Comparison of ENCODE assay signal across 11 mouse cellular contexts in the genomic region with DNA sequence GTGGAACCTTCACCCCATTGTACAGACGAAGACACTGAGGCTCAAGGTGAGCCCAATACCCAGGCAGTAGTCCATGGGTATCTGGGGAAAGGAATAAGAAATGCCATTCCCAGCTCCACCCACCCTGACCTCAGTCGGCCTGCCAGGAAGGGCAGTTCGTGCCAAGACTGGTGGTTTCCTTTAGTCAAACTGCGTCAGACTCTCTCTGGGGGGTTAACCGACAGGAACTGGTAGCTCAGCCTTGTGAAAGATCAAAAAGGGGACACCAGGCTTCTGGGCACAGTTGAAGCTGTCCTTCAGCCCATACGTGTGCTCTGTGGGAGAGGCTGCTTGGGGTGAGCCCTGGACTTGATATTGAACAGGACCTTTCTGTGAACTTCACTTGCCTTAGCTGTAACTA. TPM values are rescaled to one million over a fixed set of nuclear protein-coding genes. Genes with fewer than 3 reads are reported as not detected.
DNase-seq lines count a peak whose midpoint lies in the region; ATAC-seq and TF ChIP-seq lines count a peak whose summit lies in the region.
"Had no signal": no experiment of that assay in that cellular context is flagged by ENCODE, and none has a peak within 500 bp of the region (broad histone marks: within the 10 kb centered on the region; RNA-seq: fewer than 3 reads in every experiment).

No protein-coding gene starts in this region.

- no peak for TF ChIP-seq POLR2A in kidney, adult 2 months (IDR thresholded peaks at IDR 0.05; ENCODE audit: low read depth, low read length)

- no peaks in the 10 kb centered on the region for H3K36me3 ChIP-seq in kidney, adult 2 months (ENCODE audit: control insufficient read depth, insufficient read depth, low read length)
- H3K36me3 ChIP-seq in kidney, embryonic 14.5 days (ENCODE audit: control insufficient read depth, insufficient read depth, low read length) = no peaks in the 10 kb centered on the region
- no peaks in the 10 kb centered on the region for H3K36me3 ChIP-seq in forebrain, embryonic 12.5 days (replicated peaks)
- no peaks in the 10 kb centered on the region for H3K36me3 ChIP-seq in forebrain, embryonic 16.5 days (ENCODE audit: control insufficient read depth, insufficient read depth)
- no peaks in the 10 kb centered on the region for H3K36me3 ChIP-seq in forebrain, embryonic 15.5 days
- H3K36me3 ChIP-seq: heart, embryonic 15.5 days; midbrain, embryonic 15.5 days had no signal

- no peak overlapping the region for H3K4me2 ChIP-seq in kidney, embryonic 14.5 days (replicated peaks; ENCODE audit: low read depth, low read length)
- no peak overlapping the region for H3K4me2 ChIP-seq in forebrain, embryonic 12.5 days
- no peak overlapping the region for H3K4me2 ChIP-seq in forebrain, embryonic 16.5 days (ENCODE audit: low read length)
- H3K4me2 ChIP-seq in forebrain, embryonic 15.5 days (replicated peaks) = no peak overlapping the region
- H3K4me2 ChIP-seq: heart, embryonic 15.5 days; liver, embryonic 11.5 days; midbrain, embryonic 15.5 days had no signal

- no peak overlapping the region for H3K27ac ChIP-seq in kidney, adult 2 months (ENCODE audit: insufficient read depth, low read depth, low read length)
- no peak overlapping the region for H3K27ac ChIP-seq in kidney, embryonic 14.5 days (ENCODE audit: low read depth, low read length)
- H3K27ac ChIP-seq in brown adipose tissue, adult 24 weeks (replicated peaks; ENCODE audit: low read depth, low read length) = peak overlapping the region; percentile 57
- no peak overlapping the region for H3K27ac ChIP-seq in forebrain, embryonic 12.5 days
- H3K27ac ChIP-seq in forebrain, embryonic 16.5 days (ENCODE audit: low read length) = no peak overlapping the region
- no peak overlapping the region for H3K27ac ChIP-seq in forebrain, embryonic 15.5 days (replicated peaks)
- H3K27ac ChIP-seq: heart, embryonic 15.5 days; midbrain, embryonic 15.5 days had no signal

- 0 out of 2 replicates have a peak, but pooled peaks cover 11% of the 10 kb centered on the region for H3K4me1 ChIP-seq in kidney, adult 2 months (ENCODE audit: control insufficient read depth, insufficient read depth, low read length)
- no peaks in the 10 kb centered on the region for H3K4me1 ChIP-seq in kidney, embryonic 14.5 days (ENCODE audit: control insufficient read depth, insufficient read depth, low read length)
- peaks cover 23% of the 10 kb centered on the region for H3K4me1 ChIP-seq in brown adipose tissue, adult 24 weeks (ENCODE audit: control insufficient read depth, insufficient read depth, insufficient read length, low read length)
- H3K4me1 ChIP-seq in forebrain, embryonic 12.5 days = peaks cover 13% of the 10 kb centered on the region
- peaks cover 7% of the 10 kb centered on the region for H3K4me1 ChIP-seq in forebrain, embryonic 16.5 days (replicated peaks; ENCODE audit: control insufficient read depth, insufficient read depth, low read length)
- peaks cover 7% of the 10 kb centered on the region; the same call in 1 of the 2 replicates for H3K4me1 ChIP-seq in forebrain, embryonic 15.5 days

- 36% methylated on average over 6 of the region's 6 CpGs for WGBS in kidney, adult 2 months
- WGBS in kidney, embryonic 14.5 days = 65% methylated on average over 6 of the region's 6 CpGs
- 84% methylated on average over 6 of the region's 6 CpGs for WGBS in forebrain, embryonic 12.5 days
- WGBS in forebrain, embryonic 16.5 days = 84% methylated on average over 6 of the region's 6 CpGs
- 84% methylated on average over 6 of the region's 6 CpGs for WGBS in forebrain, embryonic 15.5 days

- TF ChIP-seq CTCF in kidney, adult 2 months (conservative IDR thresholded peaks at IDR 0.05; ENCODE audit: insufficient read depth, insufficient read length, low read depth, low read length) = no peak

- no peak overlapping the region for H3K9ac ChIP-seq in kidney, embryonic 14.5 days (ENCODE audit: low read depth, low read length)
- no peak overlapping the region for H3K9ac ChIP-seq in forebrain, embryonic 12.5 days
- H3K9ac ChIP-seq in forebrain, embryonic 16.5 days (replicated peaks; ENCODE audit: low read depth, low read length) = no peak overlapping the region
- H3K9ac ChIP-seq in forebrain, embryonic 15.5 days (replicated peaks) = no peak overlapping the region
- H3K9ac ChIP-seq: heart, embryonic 15.5 days; midbrain, embryonic 15.5 days had no signal

- no peak for ATAC-seq in kidney, embryonic 14.5 days (ENCODE audit: low FRiP score, low TSS enrichment)
- ATAC-seq in megakaryocyte-erythroid progenitor cell, adult 5-6 weeks (replicated peaks; ENCODE audit: low FRiP score, low TSS enrichment, poor library complexity, severe bottlenecking) = peak; percentile 34
- ATAC-seq in forebrain, embryonic 12.5 days (ENCODE audit: low FRiP score) = no peak
- no peak for ATAC-seq in forebrain, embryonic 16.5 days
- ATAC-seq in forebrain, embryonic 15.5 days (replicated peaks) = no peak
- ATAC-seq: midbrain, embryonic 15.5 days had no signal

- peak; percentile 68 for DNase-seq in kidney, adult 2 months
- DNase-seq in CD4-positive helper T cell, adult 2 months (ENCODE audit: low read depth, low spot score) = peak; percentile 64

- no peak overlapping the region for H3K4me3 ChIP-seq in kidney, adult 2 months (ENCODE audit: insufficient read depth, low read depth, low read length)
- H3K4me3 ChIP-seq in kidney, embryonic 14.5 days (ENCODE audit: low read length) = no peak overlapping the region
- no peak overlapping the region for H3K4me3 ChIP-seq in brown adipose tissue, adult 24 weeks (ENCODE audit: insufficient read depth, low read depth, low read length)
- H3K4me3 ChIP-seq in forebrain, embryonic 12.5 days (replicated peaks) = no peak overlapping the region
- H3K4me3 ChIP-seq in forebrain, embryonic 16.5 days (replicated peaks; ENCODE audit: low read length) = no peak overlapping the region
- no peak overlapping the region for H3K4me3 ChIP-seq in forebrain, embryonic 15.5 days
- H3K4me3 ChIP-seq: heart, embryonic 15.5 days; midbrain, embryonic 15.5 days had no signal

- H3K9me3 ChIP-seq in kidney, embryonic 14.5 days (ENCODE audit: control insufficient read depth, low read length) = no peaks in the 10 kb centered on the region
- H3K9me3 ChIP-seq in forebrain, embryonic 12.5 days = no peaks in the 10 kb centered on the region
- H3K9me3 ChIP-seq in forebrain, embryonic 16.5 days (ENCODE audit: control insufficient read depth, low read length) = no peaks in the 10 kb centered on the region
- no peaks in the 10 kb centered on the region for H3K9me3 ChIP-seq in forebrain, embryonic 15.5 days
- H3K9me3 ChIP-seq: heart, embryonic 15.5 days; midbrain, embryonic 15.5 days had no signal

- H3K27me3 ChIP-seq in kidney, adult 2 months (replicated peaks; ENCODE audit: control insufficient read depth, insufficient read depth, low read length) = no peaks in the 10 kb centered on the region
- H3K27me3 ChIP-seq in kidney, embryonic 14.5 days (ENCODE audit: control insufficient read depth, insufficient read depth, low read length) = no peaks in the 10 kb centered on the region
- H3K27me3 ChIP-seq in forebrain, embryonic 12.5 days = no peaks in the 10 kb centered on the region
- no peaks in the 10 kb centered on the region for H3K27me3 ChIP-seq in forebrain, embryonic 16.5 days (replicated peaks; ENCODE audit: control insufficient read depth, insufficient read depth, low read length)
- no peaks in the 10 kb centered on the region for H3K27me3 ChIP-seq in forebrain, embryonic 15.5 days
- H3K27me3 ChIP-seq: heart, embryonic 15.5 days; midbrain, embryonic 15.5 days had no signal

RNA-seq across cellular contexts. Expression of gene Ddit4, which starts 19.1 kb away (rescaled TPM):
- polyA plus RNA-seq in kidney, adult 2 months (2012; rRNA removed) = 21.1 and 21.6 TPM in 2 replicates
- polyA plus RNA-seq in kidney, embryonic 14.5 days (2014; fragmentation: Nextera tagmentation; extraction: Ambion mirVana) = 1.8 and 2.9 TPM in 2 replicates
- polyA plus RNA-seq in brown adipose tissue, adult 24 weeks (2012; ENCODE audit: insufficient read depth, insufficient read length, missing spikeins) = 6.1 and 17.7 TPM in 2 replicates
- total RNA-seq in megakaryocyte-erythroid progenitor cell, adult 5-6 weeks (2014; fragmentation: Nextera tagmentation) = 2.0 and 3.0 TPM in 2 replicates
- 2.0 and 4.4 TPM in 2 replicates for total RNA-seq in megakaryocyte-erythroid progenitor cell, adult 5-6 weeks (2017)
- polyA plus RNA-seq in forebrain, embryonic 12.5 days (2016; fragmentation: Nextera tagmentation; extraction: Ambion mirVana) = 58.9 and 61.6 TPM in 2 replicates
- 75.5 and 79.6 TPM in 2 replicates for polyA plus RNA-seq in forebrain, embryonic 16.5 days (2015; fragmentation: Nextera tagmentation; extraction: Ambion mirVana)
- polyA plus RNA-seq in forebrain, embryonic 15.5 days (2015; fragmentation: Nextera tagmentation; extraction: Ambion mirVana) = 90.0 and 92.5 TPM in 2 replicates

RNA-seq across cellular contexts. Expression of gene Dnajb12, which starts 53.2 kb away (rescaled TPM):
- polyA plus RNA-seq in kidney, adult 2 months (2012; rRNA removed) = 85.8 and 87.3 TPM in 2 replicates
- polyA plus RNA-seq in kidney, embryonic 14.5 days (2014; fragmentation: Nextera tagmentation; extraction: Ambion mirVana) = 24.6 and 36.0 TPM in 2 replicates
- 21.7 and 21.9 TPM in 2 replicates for polyA plus RNA-seq in brown adipose tissue, adult 24 weeks (2012; ENCODE audit: insufficient read depth, insufficient read length, missing spikeins)
- 27.1 and 35.8 TPM in 2 replicates for total RNA-seq in megakaryocyte-erythroid progenitor cell, adult 5-6 weeks (2014; fragmentation: Nextera tagmentation)
- 15.1 and 27.7 TPM in 2 replicates for total RNA-seq in megakaryocyte-erythroid progenitor cell, adult 5-6 weeks (2017)
- 21.2 and 22.7 TPM in 2 replicates for polyA plus RNA-seq in forebrain, embryonic 12.5 days (2016; fragmentation: Nextera tagmentation; extraction: Ambion mirVana)
- 18.5 and 21.2 TPM in 2 replicates for polyA plus RNA-seq in forebrain, embryonic 16.5 days (2015; fragmentation: Nextera tagmentation; extraction: Ambion mirVana)
- 16.9 and 17.5 TPM in 2 replicates for polyA plus RNA-seq in forebrain, embryonic 15.5 days (2015; fragmentation: Nextera tagmentation; extraction: Ambion mirVana)
